Mouse (Mus musculus) thymus, postnatal 36 days (tissue): ENCODE data around the gene Aif1.

Experiments
- DNase-seq, 2 experiments: peaks; one replicate each; pipeline ENCODE4 v3.0.0; 2022; ENCODE audit warnings: mixed read lengths in 2 of 2

The Aif1 gene

DNA sequence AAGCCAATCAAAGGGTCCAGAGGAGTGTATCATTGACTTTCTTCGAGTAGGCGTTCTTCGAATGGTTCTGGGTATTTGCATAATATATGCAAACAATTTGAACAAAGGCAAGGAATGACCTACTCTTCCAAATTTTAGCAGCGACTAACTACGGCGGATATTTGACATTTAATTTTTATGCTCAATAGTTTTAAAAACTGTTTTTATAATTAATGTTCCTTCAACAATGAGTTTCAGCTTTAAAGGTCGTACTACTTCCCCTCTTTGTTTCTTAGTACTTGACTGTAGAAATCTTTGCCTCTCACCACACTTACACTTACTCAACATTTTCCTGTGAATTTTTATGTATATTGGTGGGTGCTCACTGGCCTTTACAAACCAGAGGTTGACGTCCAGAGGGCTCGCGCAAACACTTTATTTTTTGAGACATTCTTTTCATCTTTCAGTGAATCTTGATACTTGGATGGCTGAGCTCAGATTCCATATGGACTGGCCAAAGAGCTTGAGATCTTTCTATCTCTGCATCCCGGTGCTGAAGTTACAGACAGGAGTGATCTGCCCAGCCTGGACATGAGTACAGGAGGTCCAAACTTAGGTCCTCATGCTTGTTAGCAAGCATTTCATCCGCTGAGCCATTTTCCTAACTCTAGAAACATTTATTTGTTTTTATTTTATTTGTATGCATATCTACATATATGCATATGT, 10.3 kb downstream of the Aif1 start:
- DNase-seq, result no peak

DNA sequence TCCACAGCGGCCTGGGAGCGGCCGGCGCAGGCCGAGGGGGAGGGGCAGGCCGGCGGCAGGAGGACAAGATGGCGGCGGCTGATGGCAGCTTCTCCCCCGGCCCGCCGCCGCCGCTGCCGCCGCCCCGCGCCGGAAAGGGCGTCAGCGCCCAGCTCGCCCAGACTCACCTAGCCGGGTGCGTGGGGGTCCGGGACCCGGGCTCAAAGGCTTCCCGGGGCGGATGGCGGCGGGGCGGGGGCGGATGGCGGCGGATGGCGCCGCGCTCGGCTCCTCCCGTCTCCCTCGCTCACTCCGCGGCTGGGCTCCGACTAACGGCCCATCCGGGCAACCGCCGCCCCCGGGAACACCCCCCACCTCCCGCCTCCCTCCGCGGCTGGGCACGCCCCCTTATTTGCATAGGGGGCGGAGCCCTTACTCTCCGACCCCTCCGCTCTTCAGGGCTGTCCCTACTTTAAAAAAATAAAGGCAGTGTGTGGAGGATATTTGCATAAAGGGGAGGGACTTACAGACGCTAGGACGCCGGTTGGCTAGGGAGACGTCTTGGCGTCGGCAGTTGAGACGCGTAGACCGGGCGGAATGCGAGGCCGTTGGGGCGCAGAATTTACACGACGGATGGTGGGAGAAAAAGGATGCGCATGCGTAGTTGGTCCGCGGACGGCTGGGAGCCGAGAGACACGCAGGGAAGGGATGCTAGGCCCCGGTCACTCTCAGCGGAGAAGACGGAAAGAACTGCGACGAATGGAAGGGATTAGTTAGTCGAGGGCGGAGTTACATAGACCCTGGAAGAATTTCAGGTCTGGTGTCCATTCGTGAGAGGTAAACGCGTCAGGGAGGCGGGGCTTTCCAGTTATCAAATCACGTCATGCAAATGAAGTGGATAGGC, 11.1 kb downstream of the Aif1 start, which contains the start of gene Prrc2a:
Prrc2a (minus strand) TSS at position 330 of the 883 bp plus-strand sequence.
- peak; percentile 95 to 97 for DNase-seq

DNA sequence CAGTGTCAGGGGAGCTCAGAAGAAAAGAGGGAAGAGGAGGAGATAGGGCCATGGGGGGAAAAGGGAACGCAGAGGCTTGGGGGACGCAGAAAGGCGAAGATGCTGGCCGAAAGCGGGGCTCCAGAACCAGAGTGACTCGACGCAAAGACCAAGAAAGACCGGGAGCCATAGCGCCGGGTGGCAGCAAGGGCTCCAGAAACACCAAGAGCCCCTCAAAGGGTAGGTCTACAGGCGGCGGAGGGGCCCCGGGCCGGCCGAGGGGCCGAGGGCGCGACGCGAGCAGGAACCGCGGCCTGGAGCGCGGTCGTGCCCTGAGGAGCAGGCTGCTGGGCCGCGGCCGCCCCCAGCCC, 11.7 kb downstream of the Aif1 start:
- DNase-seq, result no peak

DNA sequence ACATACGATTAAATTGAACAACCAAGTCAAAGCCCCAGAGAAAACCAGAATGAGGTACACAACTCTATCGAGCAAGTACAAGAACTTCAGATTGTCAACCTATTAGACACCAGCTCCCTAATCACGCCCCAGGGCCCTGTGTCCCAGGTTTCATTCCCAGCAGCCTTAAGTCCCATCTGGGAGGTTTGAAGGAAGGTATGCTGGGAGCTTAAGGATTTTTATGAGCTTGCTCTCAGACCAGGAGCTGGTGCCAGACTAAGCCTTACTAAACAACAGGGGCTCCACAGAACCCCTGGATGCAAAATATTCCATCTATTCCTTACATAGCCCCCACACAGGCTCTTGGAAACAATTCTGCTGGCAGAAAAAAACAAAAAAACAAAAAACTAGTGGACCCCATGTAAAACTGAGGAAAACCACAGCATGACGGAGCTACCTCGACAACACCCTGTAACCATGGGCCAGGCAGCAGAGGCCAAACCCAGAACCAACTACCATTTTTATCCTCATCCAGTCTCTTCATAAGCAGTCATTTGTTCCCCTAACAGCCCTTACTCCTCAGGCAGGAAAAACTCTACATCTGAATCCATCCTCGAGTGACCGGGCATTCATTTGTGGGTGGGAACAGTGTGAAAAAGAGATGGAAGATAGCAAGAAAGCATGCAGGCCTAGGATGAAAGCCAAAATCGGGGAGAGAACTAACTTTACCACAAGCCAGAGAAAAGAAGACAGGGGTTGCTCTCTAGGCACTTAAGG, 12.4 kb downstream of the Aif1 start:
- DNase-seq, result no peak

DNA sequence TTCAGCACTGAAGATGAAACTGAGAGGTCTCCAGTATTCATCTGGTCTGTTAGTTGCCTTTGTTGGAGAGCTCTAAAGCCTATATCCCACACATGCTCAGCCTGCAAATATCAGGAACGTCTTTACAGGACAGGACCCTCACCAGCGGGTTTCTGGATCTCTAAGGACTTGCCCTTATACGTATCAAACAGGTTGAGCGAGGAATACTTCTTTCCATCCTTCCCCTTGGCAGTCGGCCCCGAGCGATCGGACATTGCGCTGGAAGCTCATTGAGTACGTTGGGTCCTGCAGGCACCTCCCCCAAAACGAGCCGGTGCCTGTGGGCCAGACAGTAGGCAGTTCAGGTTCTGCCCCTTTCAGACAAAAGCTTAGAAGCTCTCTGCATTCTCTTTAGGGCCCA, 13.1 kb downstream of the Aif1 start:
- no peak for DNase-seq

DNA sequence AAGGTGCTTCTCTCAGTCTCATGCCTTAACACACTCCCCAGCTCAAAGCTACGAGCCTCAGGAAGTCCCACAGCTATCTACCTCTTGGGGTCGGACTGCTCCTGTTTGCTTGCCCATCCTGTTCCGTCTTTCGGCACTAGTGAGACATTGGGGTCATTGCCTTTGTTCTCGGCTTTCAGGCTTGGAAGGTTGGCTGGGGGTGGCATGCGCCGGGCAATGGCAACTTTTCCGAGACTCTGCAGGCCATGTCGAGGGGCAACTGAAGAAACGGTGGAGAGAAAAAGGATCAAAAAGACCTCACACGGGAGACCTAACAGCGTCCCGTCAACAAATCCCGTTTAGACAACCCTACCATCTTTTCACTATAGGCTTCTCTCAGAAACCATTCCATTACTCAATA, 13.7 kb downstream of the Aif1 start:
- DNase-seq, result no peak

DNA sequence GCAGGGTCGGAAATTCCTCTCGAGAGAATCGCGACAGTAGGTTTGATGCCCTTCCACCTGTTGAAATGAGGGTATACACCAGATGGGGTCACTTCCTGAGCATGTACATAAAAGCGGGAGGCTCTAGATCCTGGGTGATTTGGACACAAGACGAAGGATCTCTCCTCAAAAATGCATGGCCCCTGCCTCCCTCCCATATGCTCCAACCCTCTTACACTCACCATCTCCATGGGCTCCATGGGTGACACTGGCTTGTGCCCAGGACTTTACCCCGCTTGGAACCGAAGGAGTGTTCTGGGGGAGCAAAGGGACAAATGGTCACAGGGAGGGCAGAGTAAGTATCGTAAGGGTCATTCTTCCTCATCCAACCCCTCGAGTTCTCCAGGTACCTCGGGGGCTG, 14.4 kb downstream of the Aif1 start:
- DNase-seq, result no peak

DNA sequence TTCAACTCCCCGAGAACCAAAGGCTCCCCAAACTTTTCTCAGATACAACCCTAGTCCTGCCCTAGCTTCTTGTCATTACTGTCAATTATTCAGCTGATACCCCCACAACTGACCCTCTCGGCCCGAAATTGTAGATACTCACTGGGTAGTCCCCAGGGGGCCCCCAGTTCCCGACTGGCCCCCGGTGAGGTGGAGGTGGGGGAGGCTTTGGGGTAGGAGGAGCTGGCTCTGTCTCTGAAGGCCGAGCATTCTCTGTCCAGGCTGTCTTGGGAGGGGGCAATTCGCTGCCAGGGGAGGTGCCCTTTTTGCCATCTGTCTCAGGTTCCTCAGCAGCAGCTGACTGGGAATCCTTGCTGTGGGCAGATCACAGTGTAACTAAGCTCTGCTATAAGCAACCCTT, 16.2 kb downstream of the Aif1 start:
- no peak for DNase-seq

DNA sequence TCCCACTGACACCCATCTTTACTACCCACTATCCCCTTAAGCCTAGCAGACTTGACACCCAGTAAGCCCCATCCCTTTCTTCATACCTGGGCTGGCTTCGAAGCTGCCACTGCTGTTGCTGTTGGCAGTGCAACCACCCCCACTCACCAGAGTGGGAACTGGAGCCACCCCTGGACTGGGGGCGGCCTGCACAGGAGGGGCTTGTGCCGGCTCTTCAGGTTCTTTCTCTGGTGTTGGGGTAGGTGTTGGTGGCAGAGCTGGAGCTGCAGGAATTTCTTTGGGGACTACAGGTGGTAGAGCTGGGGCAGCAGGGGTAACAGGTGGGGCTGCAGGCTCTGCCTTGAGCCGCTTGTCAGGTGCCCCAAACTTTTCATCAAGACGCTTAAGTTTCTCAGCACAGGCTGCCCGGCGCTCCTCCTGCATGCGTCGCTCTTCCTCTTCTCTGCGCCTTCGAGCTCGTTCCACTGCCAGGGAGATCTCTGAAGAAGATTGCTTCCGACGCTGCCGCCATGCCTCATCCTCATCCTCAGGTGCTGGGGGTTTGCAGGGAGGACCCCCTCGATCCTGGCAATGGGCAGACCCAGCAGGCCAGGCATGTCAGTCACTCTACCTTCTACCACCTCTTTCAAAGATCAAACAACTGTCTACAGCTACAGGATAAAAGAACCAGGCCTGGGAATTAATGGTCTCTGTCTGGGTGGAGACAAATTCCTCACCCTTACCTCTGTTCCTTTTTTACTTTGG, 16.8 kb downstream of the Aif1 start:
- no peak for DNase-seq

DNA sequence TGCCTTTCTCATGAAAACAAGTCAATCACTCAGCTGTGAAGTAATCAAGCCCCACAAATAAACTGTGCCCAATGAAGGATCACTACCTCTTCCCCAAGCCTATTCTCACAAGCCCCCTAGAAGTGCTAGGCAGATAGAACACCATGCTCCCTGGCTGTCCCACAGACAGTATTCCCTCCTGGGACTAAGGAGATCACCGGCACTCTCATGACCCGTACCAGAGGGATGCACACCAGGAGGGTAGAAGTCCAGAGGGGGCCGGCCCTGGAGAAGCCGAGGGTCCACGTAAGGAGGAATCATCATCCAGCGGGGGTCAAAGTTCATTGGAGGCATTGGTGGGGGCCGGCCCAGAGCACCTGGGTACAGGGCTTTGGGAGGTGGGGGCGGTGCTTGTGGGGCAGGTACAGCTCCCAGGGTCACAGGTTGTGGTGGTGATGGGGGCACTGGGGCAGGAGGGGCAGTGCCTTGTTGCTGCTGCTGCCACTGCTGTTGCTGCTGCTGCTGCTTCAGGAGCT, 18.1 kb downstream of the Aif1 start:
- no peak for DNase-seq

DNA sequence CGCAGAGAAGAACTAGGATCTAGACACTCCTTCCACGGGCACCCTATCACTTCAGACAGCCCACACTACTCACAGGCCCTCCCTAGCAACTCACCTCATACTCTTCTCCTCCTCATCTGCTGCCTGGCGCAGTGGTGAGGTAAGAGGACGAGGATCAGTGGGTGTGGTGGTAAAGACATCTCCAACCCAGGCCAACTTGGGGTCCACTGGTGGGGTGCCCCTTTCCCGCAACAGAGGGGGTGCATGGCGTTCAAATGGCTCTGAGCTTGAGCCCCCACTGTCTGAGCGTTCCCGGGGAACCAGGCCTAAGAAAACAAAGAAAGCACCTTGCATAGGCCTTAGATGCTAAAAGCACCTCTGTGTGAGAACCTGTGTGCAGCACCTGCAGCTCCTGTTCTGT, 18.6 kb downstream of the Aif1 start:
- no peak for DNase-seq

DNA sequence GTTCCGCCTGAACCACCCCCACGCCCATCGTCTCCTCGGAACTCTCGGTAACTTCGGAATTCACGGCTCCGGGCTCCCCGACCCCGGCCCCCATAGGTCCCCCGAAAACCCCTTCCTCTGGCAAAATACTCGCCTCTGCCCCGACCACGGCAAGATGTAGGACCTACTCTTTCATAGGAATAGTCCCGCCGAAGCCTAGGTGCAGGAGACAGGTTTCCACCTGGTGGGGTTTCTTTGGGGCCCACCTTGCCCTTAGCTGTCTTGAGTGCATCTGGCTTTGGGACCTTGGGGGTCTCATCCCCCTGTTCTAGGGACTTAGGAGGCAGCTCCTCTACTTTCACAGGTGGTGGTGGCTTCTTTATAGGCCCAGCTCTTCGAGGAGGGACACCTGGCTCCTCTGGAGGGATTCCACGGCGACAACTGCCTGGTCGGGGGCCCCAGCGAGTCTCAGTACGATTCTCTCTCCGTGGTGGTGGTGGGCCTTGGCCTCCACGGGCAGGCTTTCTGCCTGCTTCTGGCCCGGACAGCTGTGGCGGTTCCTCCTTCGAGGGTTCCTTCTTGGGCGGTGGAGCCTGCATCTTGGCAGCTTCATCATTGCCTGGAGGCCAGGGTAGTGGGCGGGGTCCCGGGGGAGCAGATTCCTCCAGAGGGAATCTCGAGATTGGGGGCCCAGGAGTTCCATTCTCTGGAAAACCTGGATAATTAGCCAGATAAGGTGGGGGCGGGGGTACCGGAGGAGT, 19.2 kb downstream of the Aif1 start:
- DNase-seq, result no peak

DNA sequence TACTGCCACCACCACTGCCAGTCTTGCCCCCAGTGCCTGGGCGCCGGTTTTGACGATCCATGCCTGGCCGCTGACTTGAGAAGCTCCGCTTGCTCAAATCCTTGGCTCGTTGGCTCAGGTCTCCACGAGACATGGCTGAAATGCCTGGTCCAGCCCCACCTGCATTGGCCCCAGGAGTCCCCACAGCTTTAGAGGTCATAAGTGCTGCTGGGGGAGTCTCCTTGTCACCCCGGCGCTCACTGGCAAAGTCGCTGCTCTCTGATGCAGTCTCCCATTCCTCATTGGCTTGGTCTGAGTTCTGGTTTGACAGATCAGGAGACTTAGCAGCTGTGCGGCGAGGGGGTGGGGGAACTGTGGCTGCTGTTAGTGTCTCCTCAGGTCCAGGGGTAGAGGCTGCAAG, 20.4 kb downstream of the Aif1 start:
- peak in 1 of 2 experiments; percentile 17 for DNase-seq

DNA sequence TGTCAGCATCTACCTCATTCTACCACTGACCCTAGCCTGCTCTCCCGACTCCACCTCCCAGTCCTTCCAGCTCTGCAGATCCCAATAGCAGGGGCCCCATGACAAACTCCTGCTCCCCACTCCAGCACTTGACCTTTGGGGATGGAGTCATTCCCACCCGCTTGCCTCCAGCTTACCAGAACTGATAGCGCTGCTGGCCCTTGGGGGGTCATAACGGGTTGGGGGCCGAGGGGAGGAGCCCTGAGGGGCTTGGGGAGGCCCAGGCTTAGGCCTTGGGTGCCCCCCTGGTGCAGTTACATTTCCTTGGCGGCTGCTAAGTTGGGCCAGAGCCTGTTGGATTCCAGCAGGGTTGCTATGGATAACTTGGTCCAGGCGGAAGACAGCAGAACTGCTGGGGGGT, 21.3 kb downstream of the Aif1 start:
- DNase-seq, result peak in 1 of 2 experiments; percentile 23

DNA sequence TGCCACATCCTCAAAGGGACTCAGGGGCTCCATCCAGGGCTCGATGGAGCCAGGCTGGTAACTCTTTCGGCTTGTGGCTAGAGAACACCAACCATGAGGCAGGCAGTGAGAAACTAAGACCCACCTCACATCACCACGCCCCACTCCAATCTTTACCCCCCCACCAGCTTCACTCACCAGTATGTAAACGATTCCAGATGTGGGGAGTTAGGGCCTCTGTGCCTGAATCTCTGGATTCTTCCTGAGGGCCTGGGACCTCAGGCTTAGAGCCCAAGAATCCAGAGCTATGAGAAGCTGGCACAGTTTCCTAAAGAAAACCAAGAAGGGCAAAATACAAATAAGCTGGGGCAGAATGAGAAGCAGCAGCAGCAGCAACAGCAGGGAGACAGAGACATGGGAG, 21.9 kb downstream of the Aif1 start:
- DNase-seq, result peak in 1 of 2 experiments; percentile 4

DNA sequence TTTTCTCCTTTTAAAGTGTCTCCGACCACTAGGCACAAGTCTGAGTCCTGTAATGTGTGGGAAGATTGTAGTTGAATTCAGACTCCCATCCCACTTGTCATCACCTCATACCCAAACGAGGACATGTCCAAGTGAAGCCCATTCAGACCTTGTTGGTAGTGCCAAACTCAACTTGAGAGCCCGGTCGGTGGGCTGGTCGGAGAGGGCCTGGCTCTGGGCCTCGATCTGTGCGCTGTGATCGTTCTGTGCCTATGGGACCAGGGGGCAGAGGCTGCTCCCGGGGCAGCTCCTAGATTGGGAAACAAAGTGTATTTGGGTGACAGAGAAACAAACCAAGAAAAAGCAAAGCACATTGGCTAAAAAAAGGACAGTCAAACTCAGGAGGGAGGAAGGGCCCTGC, 22.8 kb downstream of the Aif1 start:
- peak in 1 of 2 experiments; percentile 5 for DNase-seq

DNA sequence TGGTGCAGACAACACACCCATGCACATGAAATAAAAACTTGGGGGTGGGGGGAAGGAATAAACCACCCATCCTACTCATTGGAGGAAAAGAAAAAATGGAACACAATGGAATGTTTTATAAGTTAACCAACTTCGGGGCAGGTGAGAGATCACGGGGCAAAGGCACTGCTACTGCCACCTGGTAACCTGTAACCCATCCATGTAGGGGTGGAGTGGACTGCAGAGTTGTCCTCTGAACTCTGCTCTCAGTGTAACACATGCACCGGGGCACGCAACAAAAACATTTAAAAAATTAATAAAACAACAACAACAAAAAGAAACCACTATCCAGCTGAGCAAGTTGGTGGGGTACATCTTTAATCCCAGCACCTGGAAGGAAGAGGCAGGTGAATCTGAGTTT, 23.7 kb downstream of the Aif1 start:
- DNase-seq, result no peak

DNA sequence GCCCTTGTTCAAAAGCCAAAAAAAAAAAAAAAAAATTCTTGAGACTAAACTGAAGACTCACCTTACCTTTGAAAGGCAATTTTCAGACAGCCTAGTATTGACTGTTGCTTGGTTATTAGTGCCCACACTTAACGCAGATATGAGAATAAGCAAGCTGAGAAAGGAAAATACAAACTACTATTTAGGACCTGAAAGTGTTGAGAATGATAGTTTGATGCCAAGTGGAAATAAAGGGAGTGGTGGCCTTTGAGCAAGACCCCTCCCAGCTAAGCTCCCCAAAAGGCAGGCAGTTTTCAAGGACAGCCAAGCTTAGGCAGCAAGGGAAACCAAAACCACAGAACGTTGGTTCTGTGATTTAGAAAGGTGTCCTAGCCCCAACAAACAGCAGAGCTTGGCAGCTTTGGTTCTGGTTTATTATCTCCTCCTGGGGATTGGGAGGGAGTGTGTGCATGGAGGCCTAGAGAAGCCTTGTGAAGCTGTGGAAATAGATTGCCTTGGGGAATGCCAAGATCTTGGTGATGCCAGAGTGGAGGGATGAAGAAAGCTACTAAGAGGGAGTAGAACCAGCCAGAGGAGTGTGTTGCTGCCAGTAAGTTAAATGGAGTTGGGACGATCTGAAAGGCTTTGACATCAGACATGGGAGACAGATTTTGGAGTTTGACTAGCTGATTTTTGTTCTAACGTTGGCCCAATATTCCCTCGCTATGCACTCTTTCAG, 27.8 kb downstream of the Aif1 start:
- no peak for DNase-seq

DNA sequence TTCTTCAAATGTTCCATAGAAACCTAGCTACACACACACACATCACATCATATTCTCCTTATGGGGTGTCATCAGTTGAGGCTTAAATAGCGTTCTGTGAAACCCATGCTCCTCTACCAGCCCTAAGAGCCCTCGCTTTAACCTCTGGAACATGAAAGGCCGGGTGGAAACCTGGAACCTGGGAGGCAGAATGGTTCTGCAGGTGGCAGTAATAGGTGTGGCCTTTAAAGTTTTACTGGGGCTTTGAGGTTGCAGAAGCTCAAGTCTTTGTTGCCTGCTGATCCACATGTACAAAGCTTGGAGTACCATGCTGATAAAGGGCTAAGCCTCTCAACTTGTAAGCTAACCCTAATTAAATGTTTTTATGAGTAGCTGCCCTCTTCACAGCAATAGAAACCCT, 28.5 kb downstream of the Aif1 start:
- peak in 1 of 2 experiments; percentile 3 for DNase-seq

DNA sequence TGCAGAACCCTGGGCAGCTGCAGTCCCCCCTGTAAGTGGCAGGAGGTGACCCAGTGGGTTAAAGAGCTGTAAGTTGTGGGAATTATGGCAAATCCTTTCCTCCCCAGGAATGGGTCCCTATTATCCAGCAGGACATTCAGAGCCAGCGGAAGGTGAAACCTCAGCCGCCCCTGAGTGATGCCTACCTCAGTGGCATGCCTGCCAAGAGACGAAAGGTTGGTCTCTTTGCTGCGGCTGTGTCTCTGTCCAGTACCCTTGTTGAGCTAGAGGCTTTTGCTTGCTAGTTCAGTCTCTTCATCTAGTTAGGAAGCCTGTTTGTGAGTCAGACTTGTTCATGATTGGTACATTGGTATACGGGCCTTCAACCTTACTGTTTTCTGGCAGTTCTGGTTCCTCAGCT, 29.7 kb downstream of the Aif1 start:
- DNase-seq, result no peak

DNA sequence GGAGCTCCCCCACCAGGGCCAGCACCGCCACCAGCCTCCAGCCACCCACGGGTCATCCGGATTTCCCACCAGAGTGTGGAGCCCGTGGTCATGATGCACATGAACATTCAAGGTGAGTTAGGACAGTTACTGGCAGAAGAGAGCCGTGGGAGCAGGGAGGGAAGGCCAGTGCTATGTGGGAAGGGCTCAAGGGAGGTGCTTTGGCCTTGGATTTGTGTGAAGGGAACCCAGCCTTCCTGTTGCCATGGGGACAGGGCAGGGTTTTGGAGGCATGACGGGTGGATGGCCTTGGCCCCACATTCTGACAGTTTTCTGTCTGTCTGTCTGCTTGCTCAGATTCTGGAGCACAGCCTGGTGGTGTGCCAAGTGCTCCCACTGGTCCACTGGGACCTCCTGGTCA, 33.9 kb downstream of the Aif1 start:
- no peak for DNase-seq
